Mouse (Mus musculus) heart, adult 2 months (tissue): Measurements from ENCODE around the gene Atmin.

ENCODE experiments used
- CTCF ChIP-seq: fragments of 200-600 bp; IDR thresholded peaks from 2 replicates; pipeline ENCODE4 v1.8.1; 2022; ENCODE audit warnings: antibody characterized with exemption, mild to moderate bottlenecking, moderate library complexity
- EP300 ChIP-seq: fragments of 200-500 bp; IDR thresholded peaks from 2 replicates; pipeline ENCODE4 v1.6.1; 2011; ENCODE audit warnings: low read depth, low read length, control low read depth; ENCODE audit not compliant: insufficient read depth
- POLR2A ChIP-seq: fragments of 200-500 bp; IDR thresholded peaks from 2 replicates; pipeline ENCODE4 v1.6.1; 2011; ENCODE audit warnings: mild to moderate bottlenecking, low read depth, low read length, control low read depth; ENCODE audit not compliant: insufficient read depth

GRCm38 (mm10) chr8:116893938-116894337, 49.3 kb upstream of the Atmin start:
- no peak for TF ChIP-seq EP300
- TF ChIP-seq CTCF = no peak
- no peak for TF ChIP-seq POLR2A
